Mouse (Mus musculus) layer of hippocampus, postnatal 36 days (tissue): ENCODE data around the gene Rcl1. TPM values are rescaled to one million over a fixed set of nuclear protein-coding genes. Genes with fewer than 3 reads are reported as not detected.

Source experiments
- DNase-seq, 2 experiments: peaks; one replicate each; pipeline ENCODE4 v3.0.0; 2022
- total RNA-seq, 2 experiments: library from RNA; stranded (reverse); gene quantifications; 2 replicates each; pipeline ENCODE4 v1.2.3; 2021

The Rcl1 gene
- 10 to 100 TPM; 18.1 to 18.7 TPM for total RNA-seq

DNA sequence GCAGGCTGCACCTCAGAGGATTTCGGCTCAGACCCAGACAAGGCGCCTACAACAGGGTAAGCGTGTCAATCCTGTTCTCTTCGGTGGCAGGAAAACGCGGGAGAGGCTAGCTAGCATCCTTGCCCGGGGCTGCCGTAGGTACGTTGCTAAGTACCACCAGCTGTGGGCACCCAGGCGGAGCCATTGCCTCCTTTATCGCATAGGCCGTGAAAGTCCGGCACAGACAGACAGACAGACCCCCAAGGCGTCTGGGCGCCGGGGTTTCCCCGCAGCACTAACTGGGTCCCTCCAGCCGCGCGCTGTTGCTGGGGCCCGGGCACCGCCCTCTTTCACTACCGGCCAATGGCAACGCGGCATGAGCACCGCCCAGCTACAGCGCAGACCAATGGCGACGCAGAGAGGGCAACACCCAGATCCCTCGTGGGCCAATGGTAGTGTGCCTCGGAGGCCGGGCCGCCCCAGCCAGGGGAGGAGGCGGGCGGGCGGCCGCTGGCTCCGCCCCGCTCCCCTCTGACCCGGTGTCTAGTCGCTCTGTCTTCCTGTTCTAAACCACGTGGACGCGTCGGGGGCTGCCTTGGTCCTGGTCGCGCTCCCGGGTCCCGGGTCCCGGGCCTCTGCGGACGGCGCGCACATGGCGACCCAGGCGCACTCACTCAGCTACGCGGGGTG, at the start of gene Rcl1:
TSS of gene Rcl1 (plus strand) at position 502 of the 669 bp plus-strand sequence.
- peak; percentile 94 to 95 for DNase-seq

- no peak for DNase-seq
These were observed 48.4 kb upstream of the Rcl1 start for GRCm38 (mm10) chr19:29052786-29053185.

GRCm38 (mm10) chr19:29054594-29054993, 46.6 kb upstream of the Rcl1 start:
- no peak for DNase-seq

- DNase-seq, result no peak
These were observed 45.7 kb upstream of the Rcl1 start for GRCm38 (mm10) chr19:29055469-29055868.

- no peak for DNase-seq
These were observed 42.4 kb upstream of the Rcl1 start for GRCm38 (mm10) chr19:29058741-29059140.

DNA sequence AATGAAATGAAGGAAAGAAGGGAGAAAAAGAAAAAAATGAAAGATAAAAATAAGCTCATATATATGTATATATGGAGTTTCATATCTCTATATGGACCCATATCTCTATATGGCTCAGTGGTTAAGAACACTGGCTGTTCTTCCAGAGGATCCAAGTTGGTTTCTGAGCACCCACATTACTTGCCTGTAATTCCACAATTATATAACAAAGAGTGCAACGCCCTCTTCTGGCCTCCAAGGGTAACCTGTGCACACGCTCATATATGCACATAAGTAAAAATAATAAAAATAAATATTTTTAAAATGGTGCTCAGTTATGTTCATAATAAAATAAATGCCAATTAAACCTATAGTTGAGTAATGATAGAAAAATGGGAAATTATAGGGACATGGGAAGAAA, 41.5 kb upstream of the Rcl1 start:
- DNase-seq, result no peak

- no peak for DNase-seq
These were observed 40.9 kb upstream of the Rcl1 start for GRCm38 (mm10) chr19:29060299-29060698.

GRCm38 (mm10) chr19:29063009-29063408, 38.2 kb upstream of the Rcl1 start:
- no peak for DNase-seq

GRCm38 (mm10) chr19:29063577-29064363, 37.4 kb upstream of the Rcl1 start:
- peak; percentile 85 to 87 for DNase-seq

DNA sequence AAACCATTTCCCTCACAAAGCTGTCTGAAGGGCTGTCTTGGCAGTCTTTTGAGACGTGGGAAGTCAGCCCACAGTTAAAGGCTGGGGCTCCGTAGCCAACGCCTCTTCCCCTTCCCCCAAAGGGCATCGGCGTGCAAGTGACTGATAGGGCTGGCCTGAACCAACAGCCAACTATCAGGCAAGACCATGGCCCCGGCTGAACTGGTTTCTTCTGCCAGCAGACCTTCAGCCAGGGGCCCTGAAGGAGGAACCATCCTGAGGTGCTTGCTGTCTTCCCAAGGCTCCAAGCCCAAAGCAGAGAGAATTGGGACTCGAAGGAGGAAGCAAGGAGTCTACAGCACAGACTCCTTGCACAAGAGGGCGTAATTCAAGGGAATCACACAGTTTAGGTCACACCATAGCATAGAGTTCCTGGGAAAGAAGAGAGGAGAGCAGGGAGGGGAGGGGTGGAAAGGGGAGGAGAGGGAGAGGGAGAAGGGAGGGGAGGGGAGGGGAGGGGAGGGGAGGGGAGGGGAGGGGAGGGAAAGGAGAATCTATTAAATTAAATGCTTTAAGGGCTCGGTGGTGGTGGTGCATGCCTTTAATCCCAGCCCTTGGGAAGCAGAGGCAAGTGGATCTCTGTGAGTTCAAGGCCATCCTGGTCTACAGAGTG, 36.6 kb upstream of the Rcl1 start:
- DNase-seq, result no peak

DNA sequence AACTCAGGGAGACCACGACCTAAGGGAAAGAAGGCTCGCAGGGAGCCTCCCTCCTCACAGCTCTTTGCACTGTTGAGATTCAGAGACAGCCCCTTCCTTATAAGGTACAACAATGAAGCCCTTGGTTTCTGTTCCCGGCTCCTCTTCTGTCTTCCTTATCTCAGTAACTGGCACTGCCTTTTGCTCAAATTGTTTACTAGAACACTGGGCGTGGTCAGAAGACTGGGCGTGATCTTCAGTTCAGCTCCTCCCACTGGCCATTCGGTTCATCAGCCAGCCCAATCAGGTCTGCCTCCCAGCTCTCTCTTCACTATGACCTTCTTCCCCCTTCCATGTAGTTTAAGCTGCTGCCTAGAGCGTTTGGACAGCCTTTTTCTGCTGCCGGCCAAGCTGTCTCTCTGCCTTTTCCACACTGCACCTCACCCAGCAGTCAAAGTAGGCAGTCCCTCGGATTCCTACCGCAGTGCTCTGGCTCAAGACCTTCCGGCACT, 34.1 kb upstream of the Rcl1 start:
- peak in 1 of 2 experiments; percentile 40 for DNase-seq

- DNase-seq, result no peak
These were observed 32.0 kb upstream of the Rcl1 start for GRCm38 (mm10) chr19:29069195-29069594.

DNA sequence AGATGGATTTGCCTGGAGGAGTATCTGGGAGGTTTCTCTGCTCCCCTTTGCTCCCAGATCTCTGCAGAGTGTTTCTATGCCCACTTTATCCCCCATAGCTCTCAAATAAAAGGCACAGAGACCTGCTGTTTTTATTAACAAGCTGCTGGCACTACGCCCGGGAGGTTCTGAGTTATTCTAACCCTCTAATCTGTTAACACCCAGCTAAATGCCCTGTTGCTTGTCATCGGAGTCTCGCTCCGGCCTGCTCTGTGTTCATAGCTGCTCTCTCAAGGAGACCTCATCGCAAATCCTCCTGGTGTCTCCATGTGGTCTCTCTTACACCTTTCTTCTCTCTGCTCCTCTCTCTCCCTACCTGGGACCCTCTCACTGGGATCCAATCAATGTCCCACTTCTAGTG, 26.4 kb upstream of the Rcl1 start:
- DNase-seq, result no peak

DNA sequence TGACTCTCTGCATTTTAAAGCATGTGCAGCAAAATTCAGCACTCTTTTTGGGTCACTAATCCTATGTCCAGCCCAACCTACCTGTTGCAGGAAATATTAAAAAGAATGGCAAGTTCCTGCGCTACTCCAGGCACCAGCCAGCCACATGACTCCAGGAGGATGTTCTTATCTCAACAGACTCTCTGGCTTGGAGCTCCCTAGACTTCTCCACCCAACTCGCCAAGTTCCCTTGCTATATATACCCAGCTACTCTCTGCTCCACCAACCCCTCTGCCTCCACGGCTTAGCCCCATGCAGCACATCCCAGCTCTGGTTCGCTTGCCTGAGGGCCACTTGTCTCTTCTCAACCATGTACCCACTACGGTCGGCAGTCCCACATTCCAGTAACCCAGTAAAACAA, 12.5 kb upstream of the Rcl1 start:
- no peak for DNase-seq

GRCm38 (mm10) chr19:29092194-29092593, 9.0 kb upstream of the Rcl1 start:
- DNase-seq, result no peak

DNA sequence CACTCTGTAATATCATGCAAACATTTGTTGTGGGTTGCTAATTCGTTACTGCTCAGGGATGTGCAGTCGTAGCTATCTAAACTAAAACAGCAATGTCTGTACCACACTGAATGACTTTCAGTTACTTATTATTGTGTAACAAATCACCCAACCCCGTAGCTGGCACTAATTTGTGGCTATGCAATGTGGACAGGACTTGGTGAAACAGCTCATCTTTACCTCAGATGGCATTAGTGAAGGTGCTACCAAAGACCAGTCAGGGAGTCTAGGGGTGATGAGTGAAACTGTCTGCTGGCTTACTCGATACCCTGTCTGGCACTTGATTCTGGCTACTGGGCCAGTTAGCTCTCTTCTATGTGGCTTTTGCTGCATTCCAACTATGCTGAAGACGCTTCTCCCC, 2.1 kb upstream of the Rcl1 start:
- no peak for DNase-seq

- DNase-seq, result no peak
These were observed 1.6 kb upstream of the Rcl1 start for GRCm38 (mm10) chr19:29099596-29099995.

DNA sequence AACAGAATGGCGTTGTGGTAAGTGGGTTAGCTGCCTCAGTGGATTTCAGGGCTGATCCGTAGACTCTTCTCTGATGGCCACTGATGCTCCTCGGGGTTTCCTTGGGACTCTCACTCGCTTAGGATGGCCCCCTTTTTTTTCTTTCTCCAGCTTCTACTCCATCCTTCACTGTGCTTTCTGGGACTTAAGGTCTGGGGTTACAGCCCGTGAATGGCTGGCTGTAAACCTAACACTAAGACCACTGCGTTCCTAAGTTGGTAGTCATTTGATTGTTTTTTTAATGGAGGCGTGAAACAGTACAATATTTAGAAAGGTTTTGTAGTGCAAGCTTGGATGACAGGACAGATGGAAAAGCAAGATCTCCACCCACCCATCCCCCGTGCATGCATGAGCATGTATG, 914 bp upstream of the Rcl1 start:
- no peak for DNase-seq

GRCm38 (mm10) chr19:29101591-29101990, 416 bp downstream of the Rcl1 start:
- no peak for DNase-seq

DNA sequence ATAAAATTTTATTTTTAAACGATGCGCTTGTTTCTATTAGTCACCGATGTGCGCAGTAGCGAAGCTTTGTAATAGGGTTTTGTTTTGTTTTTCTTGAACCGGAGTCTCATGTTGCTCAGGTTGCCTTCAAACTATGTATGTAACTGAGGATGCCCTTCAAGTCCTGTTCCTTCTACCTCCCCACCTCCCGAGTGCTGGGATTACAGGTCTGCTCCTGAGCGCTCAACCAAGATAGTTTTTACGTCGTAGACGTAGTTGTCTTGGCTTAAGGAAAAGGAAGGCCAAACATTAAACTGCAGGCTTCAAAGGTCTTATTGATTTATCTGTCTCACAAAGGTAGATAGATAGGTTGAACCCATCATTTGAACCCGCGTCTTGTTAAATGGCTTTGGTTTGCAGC, 923 bp downstream of the Rcl1 start:
- DNase-seq, result no peak

- no peak for DNase-seq
These were observed 4.6 kb downstream of the Rcl1 start for GRCm38 (mm10) chr19:29105816-29106215.

DNA sequence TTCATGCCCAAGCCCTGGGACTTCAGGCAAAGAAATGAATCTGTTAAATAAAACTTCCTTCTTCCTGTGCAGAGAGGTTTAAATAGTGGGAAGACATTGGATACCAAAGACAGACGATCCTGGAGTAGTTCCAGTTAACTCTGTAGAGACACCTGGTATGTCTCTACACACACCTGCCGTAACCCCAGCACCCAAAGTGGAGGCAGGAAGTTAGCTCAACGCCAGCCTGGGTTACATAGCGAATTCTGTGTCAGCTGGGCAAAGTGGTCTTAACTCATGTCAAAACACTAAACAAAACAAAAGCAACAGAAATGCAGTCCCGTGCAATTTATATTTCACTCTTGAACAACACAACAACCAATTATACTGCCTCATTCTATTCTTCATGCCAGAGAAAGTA, 5.1 kb downstream of the Rcl1 start:
- DNase-seq, result no peak

- no peak for DNase-seq
These were observed 11.5 kb downstream of the Rcl1 start for GRCm38 (mm10) chr19:29112662-29113061.
